ENCODE assay signal across 24 mouse cellular contexts in the genomic region with DNA sequence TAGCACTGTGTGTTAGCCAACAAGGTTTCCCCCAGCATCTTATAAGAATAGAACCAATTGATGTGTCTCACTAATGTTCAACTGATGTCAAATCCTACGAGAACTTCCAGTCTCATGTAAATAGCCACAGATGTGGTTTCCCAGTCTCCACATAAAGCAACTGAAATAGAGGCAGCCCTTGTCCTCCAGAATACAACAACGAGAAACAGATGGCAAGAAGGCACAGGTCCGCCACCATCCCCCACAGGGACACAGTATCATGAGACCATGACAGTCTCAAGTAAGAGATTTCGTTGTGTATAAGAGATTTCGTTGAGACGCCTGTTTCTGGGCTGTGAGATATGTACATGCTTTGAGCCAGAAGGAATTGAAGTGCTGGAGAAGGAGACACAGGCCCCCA. TPM values are rescaled to one million over a fixed set of nuclear protein-coding genes. Genes with fewer than 3 reads are reported as not detected.
"Had no signal": no experiment of that assay in that cellular context is flagged by ENCODE, and none has a peak within 500 bp of the region (broad histone marks: within the 10 kb centered on the region; RNA-seq: fewer than 3 reads in every experiment).

No protein-coding gene starts in this region.

- H3K27ac ChIP-seq: kidney, embryonic 15.5 days; limb, embryonic 13.5 days; liver, embryonic 12.5 days; liver, embryonic 15.5 days; lung, embryonic 15.5 days; neural tube, embryonic 12.5 days; neural tube, embryonic 15.5 days; stomach, embryonic 15.5 days had no signal

- H3K36me3 ChIP-seq: kidney, embryonic 15.5 days; limb, embryonic 13.5 days; liver, embryonic 12.5 days; liver, embryonic 15.5 days; lung, embryonic 15.5 days; neural tube, embryonic 12.5 days; neural tube, embryonic 15.5 days; stomach, embryonic 15.5 days had no signal

- DNase-seq: kidney, adult 11 months; kidney, adult 8-10 months; kidney, postnatal 14 days; kidney, postnatal 4 days; liver; lung, adult 18-20 months; lung, postnatal 10 days; lung, postnatal 36 days; midbrain, embryonic 14.5 days; right cerebral cortex, adult 18-20 months; right cerebral cortex, postnatal 14 days; right cerebral cortex, postnatal 4 days; thymus, postnatal 36 days had no signal

- H3K9me3 ChIP-seq: kidney, embryonic 15.5 days; limb, embryonic 13.5 days; liver, embryonic 12.5 days; liver, embryonic 15.5 days; lung, embryonic 15.5 days; neural tube, embryonic 12.5 days; neural tube, embryonic 15.5 days; stomach, embryonic 15.5 days had no signal

- H3K4me3 ChIP-seq: kidney, embryonic 15.5 days; limb, embryonic 13.5 days; liver, embryonic 12.5 days; liver, embryonic 15.5 days; lung, embryonic 15.5 days; megakaryocyte, embryonic 14.5 days; neural tube, embryonic 12.5 days; neural tube, embryonic 15.5 days; stomach, embryonic 15.5 days had no signal

- H3K4me2 ChIP-seq: kidney, embryonic 15.5 days; limb, embryonic 13.5 days; liver, embryonic 12.5 days; liver, embryonic 15.5 days; lung, embryonic 15.5 days; midbrain, embryonic 11.5 days; neural tube, embryonic 12.5 days; neural tube, embryonic 15.5 days; stomach, embryonic 15.5 days had no signal

- H3K4me1 ChIP-seq: kidney, embryonic 15.5 days; limb, embryonic 13.5 days; liver, embryonic 12.5 days; liver, embryonic 15.5 days; lung, embryonic 15.5 days; megakaryocyte, embryonic 14.5 days; neural tube, embryonic 12.5 days; neural tube, embryonic 15.5 days; stomach, embryonic 15.5 days had no signal

- H3K27me3 ChIP-seq: kidney, embryonic 15.5 days; limb, embryonic 13.5 days; liver, embryonic 12.5 days; liver, embryonic 15.5 days; lung, embryonic 15.5 days; megakaryocyte, embryonic 14.5 days; neural tube, embryonic 12.5 days; neural tube, embryonic 15.5 days; stomach, embryonic 15.5 days had no signal

- ATAC-seq: liver, embryonic 12.5 days had no signal

- H3K9ac ChIP-seq: kidney, embryonic 15.5 days; limb, embryonic 13.5 days; liver, embryonic 12.5 days; liver, embryonic 15.5 days; lung, embryonic 15.5 days; neural tube, embryonic 12.5 days; neural tube, embryonic 15.5 days; stomach, embryonic 15.5 days had no signal

RNA-seq across cellular contexts. Expression of a gene that starts 4.8 kb away (rescaled TPM):
- polyA plus RNA-seq: liver, embryonic 12.5 days; liver, embryonic 15.5 days; midbrain, embryonic 11.5 days; midbrain, embryonic 14.5 days; neural tube, embryonic 12.5 days had no signal

RNA-seq across cellular contexts. Expression of a gene that starts 30.9 kb away (rescaled TPM):
- polyA plus RNA-seq: kidney, embryonic 15.5 days; limb, embryonic 13.5 days; liver, embryonic 12.5 days; liver, embryonic 15.5 days; lung, embryonic 15.5 days; midbrain, embryonic 11.5 days; midbrain, embryonic 14.5 days; neural tube, embryonic 12.5 days; neural tube, embryonic 15.5 days; stomach, embryonic 15.5 days; thymus, postnatal 0 days had no signal
